Mouse (Mus musculus): Measurements from ENCODE around the gene 9630041A04Rik.

DNA sequence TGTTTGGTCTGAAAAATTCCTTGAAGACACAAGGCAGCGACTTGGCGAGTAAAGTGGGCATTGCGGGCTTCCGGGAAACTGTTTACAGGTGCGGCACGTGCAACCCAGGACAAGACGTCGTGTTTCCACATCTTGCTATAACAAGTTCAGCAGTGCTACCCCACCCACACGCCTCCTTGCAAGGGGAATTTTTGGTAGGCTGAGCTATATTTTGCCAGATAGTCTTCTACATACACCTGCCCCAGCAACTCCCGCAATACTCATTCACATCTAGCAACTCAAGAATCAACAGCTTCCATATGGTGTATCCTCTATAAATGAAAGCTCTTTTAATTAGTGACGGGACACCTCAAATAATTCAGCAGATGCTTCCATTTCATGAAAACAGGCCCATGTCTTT, 20.5 kb upstream of the 9630041A04Rik start:
- TF ChIP-seq TAL1 (IDR thresholded peaks at IDR 0.05; ENCODE audit: low read length) (no peak), GATA1 (IDR thresholded peaks at IDR 0.05; ENCODE audit: low read length) (no peak)
